22 mouse cellular contexts compared by ENCODE assay signal in the genomic region with DNA sequence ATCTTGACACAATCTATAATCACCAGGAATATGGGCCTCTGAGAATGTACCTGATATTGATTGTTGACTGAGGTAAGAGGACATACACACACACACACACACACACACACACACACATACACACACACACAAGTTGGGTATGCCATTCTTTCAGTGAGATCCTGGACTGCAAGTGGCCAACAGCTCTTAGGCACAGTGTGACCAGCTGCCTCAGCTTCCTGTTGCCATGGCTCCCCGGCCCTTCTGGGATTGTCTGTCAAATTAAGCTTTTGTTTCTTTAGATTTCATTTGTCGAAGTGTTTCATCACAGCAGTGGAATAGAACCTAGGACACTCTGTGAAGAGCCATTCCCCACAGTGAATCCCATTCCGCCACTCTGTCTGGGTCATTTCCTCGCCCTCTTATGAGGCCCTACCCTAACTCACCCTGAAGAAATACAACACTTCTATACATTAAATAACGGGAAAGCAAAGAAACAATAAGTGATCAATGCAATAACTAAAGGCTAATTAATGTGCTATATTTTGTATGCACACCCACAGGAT.
DNase-seq lines count a peak whose midpoint lies in the region; ATAC-seq lines count a peak whose summit lies in the region.
"Had no signal": no experiment of that assay in that cellular context is flagged by ENCODE, and none has a peak within 500 bp of the region (broad histone marks: within the 10 kb centered on the region; RNA-seq: fewer than 3 reads in every experiment).

No protein-coding gene starts in this region.

- no peak overlapping the region for H3K4me2 ChIP-seq in forebrain, embryonic 13.5 days
- H3K4me2 ChIP-seq in forebrain, embryonic 16.5 days (ENCODE audit: low read length), result no peak overlapping the region
- H3K4me2 ChIP-seq in midbrain, embryonic 13.5 days (replicated peaks), result no peak overlapping the region
- H3K4me2 ChIP-seq: heart, embryonic 11.5 days; liver, embryonic 12.5 days; lung, embryonic 14.5 days; stomach, embryonic 15.5 days had no signal

- no peaks in the 10 kb centered on the region for H3K36me3 ChIP-seq in forebrain, embryonic 13.5 days (ENCODE audit: poor library complexity, severe bottlenecking)
- no peaks in the 10 kb centered on the region for H3K36me3 ChIP-seq in forebrain, embryonic 16.5 days (ENCODE audit: control insufficient read depth, insufficient read depth)
- H3K36me3 ChIP-seq in hindbrain, embryonic 10.5 days, result no peaks in the 10 kb centered on the region
- H3K36me3 ChIP-seq in midbrain, embryonic 13.5 days, result no peaks in the 10 kb centered on the region
- H3K36me3 ChIP-seq: embryonic facial prominence, embryonic 10.5 days; liver, embryonic 12.5 days; stomach, embryonic 15.5 days had no signal

- no peak overlapping the region for H3K4me3 ChIP-seq in forebrain, embryonic 13.5 days
- no peak overlapping the region for H3K4me3 ChIP-seq in forebrain, embryonic 16.5 days (replicated peaks; ENCODE audit: low read length)
- H3K4me3 ChIP-seq in hindbrain, embryonic 10.5 days, result no peak overlapping the region
- no peak overlapping the region for H3K4me3 ChIP-seq in midbrain, embryonic 13.5 days (replicated peaks)
- H3K4me3 ChIP-seq: embryonic facial prominence, embryonic 10.5 days; liver, embryonic 12.5 days; stomach, embryonic 15.5 days had no signal

- peak; percentile 14 for DNase-seq in embryo, embryonic 10.5 days (ENCODE audit: low spot score)
- peak; percentile 28 for DNase-seq in hindbrain, embryonic 10.5 days (ENCODE audit: low spot score)
- DNase-seq in MN1 (ENCODE audit: low spot score), result no peak
- no peak for DNase-seq in urinary bladder, adult 2 months (ENCODE audit: low spot score)
- DNase-seq: adrenal gland, postnatal 14 days; cerebellum, adult 8-10 months; heart, postnatal 14 days; lung, embryonic 14.5 days; lung, postnatal 4 days; spleen, adult 18-20 months; thymus, adult 2 months had no signal

- no peak overlapping the region for H3K27ac ChIP-seq in forebrain, embryonic 13.5 days
- no peak overlapping the region for H3K27ac ChIP-seq in forebrain, embryonic 16.5 days (ENCODE audit: low read length)
- no peak overlapping the region for H3K27ac ChIP-seq in hindbrain, embryonic 10.5 days
- H3K27ac ChIP-seq in midbrain, embryonic 13.5 days, result no peak overlapping the region
- H3K27ac ChIP-seq: embryonic facial prominence, embryonic 10.5 days; kidney, postnatal 0 days; liver, embryonic 12.5 days; stomach, embryonic 15.5 days had no signal

- H3K27me3 ChIP-seq in forebrain, embryonic 13.5 days, result no peaks in the 10 kb centered on the region
- H3K27me3 ChIP-seq in forebrain, embryonic 16.5 days (replicated peaks; ENCODE audit: control insufficient read depth, insufficient read depth, low read length), result no peaks in the 10 kb centered on the region
- H3K27me3 ChIP-seq in hindbrain, embryonic 10.5 days (ENCODE audit: insufficient read depth, poor library complexity, severe bottlenecking), result no peaks in the 10 kb centered on the region
- no peaks in the 10 kb centered on the region for H3K27me3 ChIP-seq in midbrain, embryonic 13.5 days
- H3K27me3 ChIP-seq: liver, embryonic 12.5 days; Patski; stomach, embryonic 15.5 days had no signal

- H3K9ac ChIP-seq in forebrain, embryonic 13.5 days, result no peak overlapping the region
- H3K9ac ChIP-seq in forebrain, embryonic 16.5 days (replicated peaks; ENCODE audit: low read depth, low read length), result no peak overlapping the region
- no peak overlapping the region for H3K9ac ChIP-seq in midbrain, embryonic 13.5 days (replicated peaks)
- H3K9ac ChIP-seq: liver, embryonic 12.5 days; lung, embryonic 14.5 days; stomach, embryonic 15.5 days had no signal

- no peaks in the 10 kb centered on the region for H3K9me3 ChIP-seq in forebrain, embryonic 13.5 days (replicated peaks)
- no peaks in the 10 kb centered on the region for H3K9me3 ChIP-seq in forebrain, embryonic 16.5 days (ENCODE audit: control insufficient read depth, low read length)
- H3K9me3 ChIP-seq in hindbrain, embryonic 10.5 days, result no peaks in the 10 kb centered on the region
- H3K9me3 ChIP-seq in midbrain, embryonic 13.5 days, result no peaks in the 10 kb centered on the region
- H3K9me3 ChIP-seq: embryonic facial prominence, embryonic 10.5 days; liver, embryonic 12.5 days; stomach, embryonic 15.5 days had no signal

- no peaks in the 10 kb centered on the region for H3K4me1 ChIP-seq in forebrain, embryonic 13.5 days
- H3K4me1 ChIP-seq in forebrain, embryonic 16.5 days (replicated peaks; ENCODE audit: control insufficient read depth, insufficient read depth, low read length), result no peaks in the 10 kb centered on the region
- 0 out of 2 replicates have a peak, but pooled peaks cover 6% of the 10 kb centered on the region for H3K4me1 ChIP-seq in hindbrain, embryonic 10.5 days (replicated peaks)
- H3K4me1 ChIP-seq in midbrain, embryonic 13.5 days (replicated peaks), result peaks cover 4% of the 10 kb centered on the region; the same call in 1 of the 2 replicates
- H3K4me1 ChIP-seq: embryonic facial prominence, embryonic 10.5 days; liver, embryonic 12.5 days; stomach, embryonic 15.5 days had no signal

- WGBS in forebrain, embryonic 13.5 days, result 54% methylated on average over 5 of the region's 5 CpGs
- WGBS in forebrain, embryonic 16.5 days, result 61% methylated on average over 5 of the region's 5 CpGs
- WGBS in hindbrain, embryonic 10.5 days, result 58% methylated on average over 5 of the region's 5 CpGs
- WGBS in midbrain, embryonic 13.5 days, result 53% methylated on average over 5 of the region's 5 CpGs

- ATAC-seq in forebrain, embryonic 13.5 days, result peak; percentile 16; the same call in 1 of the 2 replicates
- ATAC-seq in forebrain, embryonic 16.5 days, result no peak
- 0 out of 2 replicates have a peak, but pooled peaks have one; percentile 43 for ATAC-seq in midbrain, embryonic 13.5 days
- ATAC-seq: activated CD4-positive, CD25-positive, alpha-beta regulatory T cell, adult 4 months; intestine, embryonic 16.5 days; liver, embryonic 12.5 days; Patski had no signal

Comparison
In these comparisons a context has a peak if more than half of its experiments do, and no peak if none do; other contexts are left out.
1. DNase-seq: peak in embryo, embryonic 10.5 days (single experiment) and hindbrain, embryonic 10.5 days (single experiment); none in MN1 (single experiment) and urinary bladder, adult 2 months (single experiment).